Mouse (Mus musculus) heart, embryonic 14.5 days (tissue): ENCODE results near the gene Brca2. TPM values are rescaled to one million over a fixed set of nuclear protein-coding genes. Genes with fewer than 3 reads are reported as not detected.

Experiments
- ATAC-seq: fragments of 200-750 bp; cut with Nextera tagmentation; 2 replicates; pipeline ENCODE4 v1.8.0; 2017; ENCODE audit warnings: low read depth, moderate TSS enrichment; ENCODE audit not compliant: insufficient number of reproducible peaks, insufficient read depth, low FRiP score
- H3K27ac ChIP-seq, 2 experiments: fragments of 200-500 bp in 1 of 2; fragments of 300-500 bp in 1 of 2; sonication (generic) in 1 of 2; replicated peaks in 1 of 2; 2 replicates each; pipeline ENCODE4 v1.5.1; 2012 to 2014; ENCODE audit warnings: low read depth in 2 of 2, low read length in 2 of 2, control low read depth in 1 of 2, mild to moderate bottlenecking in 1 of 2, mixed read lengths in 1 of 2; ENCODE audit not compliant: control insufficient read depth in 1 of 2, insufficient read depth in 1 of 2
- H3K27me3 ChIP-seq: fragments of 300-500 bp; sonication (generic); 2 replicates; pipeline ENCODE4 v1.6.1; 2014; ENCODE audit warnings: mild to moderate bottlenecking, low read length, control low read depth; ENCODE audit not compliant: control insufficient read depth, insufficient read depth
- H3K36me3 ChIP-seq: fragments of 300-500 bp; sonication (generic); 2 replicates; pipeline ENCODE4 v1.6.1; 2014; ENCODE audit warnings: mild to moderate bottlenecking, control low read depth, low read length, mixed read lengths; ENCODE audit not compliant: control insufficient read depth, insufficient read depth
- H3K4me1 ChIP-seq, 2 experiments: fragments of 200-500 bp in 1 of 2; fragments of 300-500 bp in 1 of 2; sonication (generic) in 1 of 2; 2 replicates each; pipeline ENCODE4 v1.6.1; 2012 to 2014; ENCODE audit warnings: low read length in 2 of 2, control low read depth in 1 of 2, mixed read lengths in 1 of 2; ENCODE audit not compliant: control insufficient read depth in 2 of 2, insufficient read depth in 2 of 2
- H3K4me2 ChIP-seq: fragments of 300-500 bp; sonication (generic); 2 replicates; pipeline ENCODE4 v1.6.1; 2014; ENCODE audit warnings: mild to moderate bottlenecking, low read length
- H3K4me3 ChIP-seq, 2 experiments: fragments of 200-500 bp in 1 of 2; fragments of 300-500 bp in 1 of 2; sonication (generic) in 1 of 2; 2 replicates each; pipeline ENCODE4 v1.5.1; 2012 to 2014; ENCODE audit warnings: low read length in 2 of 2, mild to moderate bottlenecking in 2 of 2, control low read depth in 1 of 2, low read depth in 1 of 2, moderate library complexity in 1 of 2; ENCODE audit not compliant: control insufficient read depth in 1 of 2, insufficient read depth in 1 of 2
- H3K9ac ChIP-seq: fragments of 300-500 bp; sonication (generic); 2 replicates; pipeline ENCODE4 v1.6.1; 2014; ENCODE audit warnings: mild to moderate bottlenecking, low read length
- H3K9me3 ChIP-seq: fragments of 300-500 bp; sonication (generic); 2 replicates; pipeline ENCODE4 v1.6.1; 2016; ENCODE audit warnings: low read length, control low read depth; ENCODE audit not compliant: control insufficient read depth
- WGBS: fragments of 180-500 bp; shearing (Covaris S2); extraction: QIAGEN DNeasy Blood & Tissue Kit; methylation state at CpG from one replicate; pipeline ENCODE4 v1.1.7; 2014; 5-methylcytosine and 5-hydroxymethylcytosine counted together
- polyA plus RNA-seq: library from polyadenylated mRNA; unstranded; fragments of >200 nt; fragmentation: Nextera tagmentation; extraction: Ambion mirVana; gene quantifications from 2 replicates; pipeline ENCODE4 v1.2.1, GENCODE M21; 2014

Brca2 gene
- polyA plus RNA-seq, 1 experiment from 2014 or later: 14.4 TPM

DNA sequence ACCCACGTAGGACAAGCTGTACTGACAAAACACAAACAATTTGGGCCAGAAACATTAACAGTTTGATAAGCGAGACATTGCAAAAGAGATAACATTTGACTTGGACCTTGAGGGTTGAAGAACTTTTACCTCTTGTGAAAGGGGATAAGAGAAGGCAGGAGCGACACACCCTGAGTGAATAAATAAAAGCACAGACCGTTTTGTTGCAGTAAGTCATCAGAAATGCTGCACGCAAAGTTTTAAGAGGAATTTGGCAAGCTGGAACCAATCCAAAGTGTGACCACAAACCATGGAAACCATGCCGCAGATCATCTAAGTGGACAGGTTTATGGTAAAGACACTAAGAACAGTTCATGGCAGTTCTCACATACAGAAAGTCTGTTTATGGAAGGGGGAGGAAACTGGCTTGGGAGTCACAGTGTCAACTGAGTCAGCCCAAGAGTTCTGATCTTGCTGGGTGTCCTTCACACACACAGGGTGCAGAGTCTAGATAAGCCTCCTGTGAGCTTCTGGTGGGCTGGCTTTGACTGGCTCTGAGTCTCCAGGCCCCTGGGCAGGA is 56.3 kb downstream of the Brca2 start:
- Histone ChIP-seq H3K4me1 (peaks cover 2 to 9% of the 10 kb centered on the region in 2 experiments; a peak in 2 of 4 replicates), H3K36me3 (peaks cover 3% of the 10 kb centered on the region; the same call in 1 of the 2 replicates), H3K27ac (no peak overlapping the region), H3K4me2 (no peak overlapping the region), H3K9me3 (no peaks in the 10 kb centered on the region), H3K4me3 (no peak overlapping the region), H3K9ac (no peak overlapping the region), H3K27me3 (no peaks in the 10 kb centered on the region)
- 74% methylated on average over 6 of the region's 6 CpGs for whole genome bisulfite sequencing
- ATAC-seq: no peak

DNA sequence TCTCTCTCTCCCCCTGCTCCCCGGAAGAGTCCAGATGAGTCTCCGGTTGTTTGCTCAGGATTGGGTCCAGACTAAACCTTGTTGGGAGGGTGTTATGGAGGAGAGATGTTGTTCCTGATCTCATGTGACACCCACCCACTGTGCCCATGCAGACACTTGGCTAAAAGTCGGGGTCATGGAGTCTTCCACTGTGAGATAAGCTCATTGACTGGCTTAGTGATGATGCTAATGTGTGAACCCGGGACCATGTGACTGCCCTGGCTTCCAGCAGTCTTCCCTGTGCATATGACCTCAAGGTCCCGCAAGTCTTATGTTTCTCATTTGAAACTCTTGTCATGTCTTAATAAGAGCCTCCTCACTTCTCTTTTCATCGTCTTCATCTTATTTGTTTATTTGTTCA is 58.8 kb downstream of the Brca2 start:
- Histone ChIP-seq H3K4me3 (no peak overlapping the region), H3K9me3 (no peaks in the 10 kb centered on the region), H3K27me3 (no peaks in the 10 kb centered on the region), H3K9ac (no peak overlapping the region), H3K4me1 (peaks cover 2 to 3% of the 10 kb centered on the region in 2 experiments; a peak in 1 of 4 replicates), H3K4me2 (no peak overlapping the region), H3K36me3 (no peaks in the 10 kb centered on the region), H3K27ac (no peak overlapping the region)
- ATAC-seq: no peak
- WGBS: 66% methylated on average over 6 of the region's 6 CpGs

DNA sequence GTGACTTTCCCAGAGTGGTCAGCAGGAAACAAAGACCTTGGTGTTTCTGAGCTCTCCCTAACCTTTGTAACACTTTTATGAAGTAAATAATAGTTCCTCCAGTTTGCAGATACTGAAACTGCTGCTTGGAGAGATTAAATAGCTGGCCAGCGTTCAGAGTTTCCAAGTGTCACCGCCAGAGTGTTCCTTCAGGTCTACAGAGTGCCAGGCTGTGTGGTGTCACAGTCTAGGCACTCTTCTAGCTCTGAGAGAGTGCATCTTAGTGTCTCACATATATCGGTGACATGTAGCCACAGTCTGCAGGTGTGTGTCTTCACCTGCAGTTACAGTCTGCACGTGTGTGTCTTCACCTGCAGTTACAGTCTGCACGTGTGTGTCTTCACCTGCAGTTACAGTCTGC is 60.8 kb downstream of the Brca2 start:
- ATAC-seq: no peak
- WGBS: 59% methylated on average over 5 of the region's 5 CpGs
- Histone ChIP-seq H3K36me3 (no peaks in the 10 kb centered on the region), H3K9me3 (no peaks in the 10 kb centered on the region), H3K27ac (no peak overlapping the region), H3K4me2 (no peak overlapping the region), H3K4me1 (peaks cover 2 to 3% of the 10 kb centered on the region in 2 experiments; a peak in 1 of 4 replicates), H3K9ac (no peak overlapping the region), H3K4me3 (no peak overlapping the region), H3K27me3 (no peaks in the 10 kb centered on the region)

DNA sequence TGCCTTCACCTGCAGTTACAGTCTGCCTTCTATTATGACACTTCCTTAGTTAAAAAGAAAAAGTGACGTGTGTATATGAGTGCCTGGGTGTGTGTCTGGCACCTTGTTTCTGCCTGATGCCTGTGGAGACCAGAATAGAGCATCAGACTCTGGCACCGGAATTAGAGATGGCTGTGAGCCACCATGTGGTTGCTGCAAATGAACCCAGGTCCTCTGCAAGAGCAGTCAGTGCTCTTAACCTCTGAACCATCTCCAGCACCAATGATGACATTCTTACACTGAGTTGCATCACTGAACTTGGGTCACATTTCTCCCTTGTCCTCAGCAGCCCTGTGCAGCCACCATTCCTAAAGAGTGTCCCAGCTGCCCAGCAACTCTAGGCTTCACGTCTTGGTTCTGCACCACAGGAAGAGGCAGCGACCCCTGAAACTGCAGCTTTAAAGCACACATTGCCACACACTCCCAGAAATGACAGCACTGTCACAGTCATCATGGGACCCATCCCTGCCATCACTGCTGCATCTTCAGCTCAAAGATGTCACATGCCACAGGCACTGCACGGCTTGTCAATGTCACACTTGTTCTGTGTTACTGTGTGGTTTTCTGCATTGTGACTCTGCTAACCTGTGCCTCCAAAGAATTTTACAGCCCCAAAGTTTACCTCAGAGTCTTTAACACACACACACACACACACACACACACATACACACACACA is 61.3 kb downstream of the Brca2 start:
- Histone ChIP-seq H3K27ac (no peak overlapping the region), H3K4me3 (no peak overlapping the region), H3K4me2 (no peak overlapping the region), H3K9ac (no peak overlapping the region), H3K4me1 (peaks cover 2 to 3% of the 10 kb centered on the region in 2 experiments; a peak in 1 of 4 replicates), H3K36me3 (no peaks in the 10 kb centered on the region), H3K27me3 (no peaks in the 10 kb centered on the region), H3K9me3 (no peaks in the 10 kb centered on the region)
- ATAC-seq: no peak
- WGBS: 59% methylated on average over 5 of the region's 5 CpGs

DNA sequence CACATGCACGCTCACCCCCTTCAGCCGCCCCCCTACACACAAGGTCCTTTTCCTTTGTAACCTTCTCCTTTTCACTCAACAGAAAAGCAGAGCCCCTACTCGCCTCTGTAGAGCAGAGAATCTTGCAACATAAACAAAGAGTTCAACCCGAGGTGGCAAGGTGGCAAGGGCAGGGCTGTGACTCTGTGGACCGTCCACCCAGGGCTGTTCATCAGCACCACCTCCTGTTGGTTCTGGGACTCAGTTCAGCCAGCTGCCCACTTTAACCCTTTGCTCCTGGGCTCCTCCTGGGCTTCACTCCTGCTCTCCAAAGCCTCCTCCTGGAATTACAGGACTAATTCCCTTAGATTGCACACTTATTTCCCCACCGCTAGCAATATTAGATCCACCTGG is 61.9 kb downstream of the Brca2 start:
- H3K9me3 ChIP-seq: no peaks in the 10 kb centered on the region
- H3K27me3 ChIP-seq: no peaks in the 10 kb centered on the region
- no peak overlapping the region for H3K27ac ChIP-seq
- no peak overlapping the region for H3K4me3 ChIP-seq
- WGBS: 56% methylated on average over 6 of the region's 6 CpGs
- no peak for ATAC-seq
- H3K9ac ChIP-seq: no peak overlapping the region
- no peaks in the 10 kb centered on the region for H3K36me3 ChIP-seq
- H3K4me2 ChIP-seq: no peak overlapping the region
- H3K4me1 ChIP-seq: peaks cover 2 to 3% of the 10 kb centered on the region in 2 experiments; a peak in 1 of 4 replicates

DNA sequence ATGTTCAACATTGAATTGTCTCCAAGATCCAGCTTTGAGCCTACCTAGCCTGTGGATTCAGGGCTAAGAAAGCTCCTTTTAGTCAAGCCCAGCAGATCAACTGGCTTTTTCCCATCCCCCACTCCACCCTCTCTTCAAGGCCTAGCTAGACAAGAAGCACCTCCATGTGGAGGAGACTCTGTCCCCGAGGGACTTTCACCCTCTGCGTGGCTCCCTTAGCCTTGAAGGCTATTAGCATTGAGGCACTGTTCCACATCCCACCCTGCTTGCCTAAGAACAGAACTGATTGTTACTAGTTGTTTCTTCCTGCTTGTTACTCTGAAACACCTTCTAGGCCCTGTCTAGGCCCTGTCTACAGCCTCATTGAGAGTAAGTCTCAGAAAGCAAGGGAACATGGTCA is 67.5 kb downstream of the Brca2 start:
- no peak overlapping the region for H3K4me3 ChIP-seq
- H3K4me2 ChIP-seq: no peak overlapping the region
- H3K36me3 ChIP-seq: no peaks in the 10 kb centered on the region
- 55% methylated on average over 2 of the region's 2 CpGs for WGBS
- no peaks in the 10 kb centered on the region for H3K27me3 ChIP-seq
- H3K27ac ChIP-seq: no peak overlapping the region
- H3K4me1 ChIP-seq: peaks cover 2 to 10% of the 10 kb centered on the region in 2 experiments; a peak in 2 of 4 replicates
- no peaks in the 10 kb centered on the region for H3K9me3 ChIP-seq
- no peak for ATAC-seq
- H3K9ac ChIP-seq: no peak overlapping the region

DNA sequence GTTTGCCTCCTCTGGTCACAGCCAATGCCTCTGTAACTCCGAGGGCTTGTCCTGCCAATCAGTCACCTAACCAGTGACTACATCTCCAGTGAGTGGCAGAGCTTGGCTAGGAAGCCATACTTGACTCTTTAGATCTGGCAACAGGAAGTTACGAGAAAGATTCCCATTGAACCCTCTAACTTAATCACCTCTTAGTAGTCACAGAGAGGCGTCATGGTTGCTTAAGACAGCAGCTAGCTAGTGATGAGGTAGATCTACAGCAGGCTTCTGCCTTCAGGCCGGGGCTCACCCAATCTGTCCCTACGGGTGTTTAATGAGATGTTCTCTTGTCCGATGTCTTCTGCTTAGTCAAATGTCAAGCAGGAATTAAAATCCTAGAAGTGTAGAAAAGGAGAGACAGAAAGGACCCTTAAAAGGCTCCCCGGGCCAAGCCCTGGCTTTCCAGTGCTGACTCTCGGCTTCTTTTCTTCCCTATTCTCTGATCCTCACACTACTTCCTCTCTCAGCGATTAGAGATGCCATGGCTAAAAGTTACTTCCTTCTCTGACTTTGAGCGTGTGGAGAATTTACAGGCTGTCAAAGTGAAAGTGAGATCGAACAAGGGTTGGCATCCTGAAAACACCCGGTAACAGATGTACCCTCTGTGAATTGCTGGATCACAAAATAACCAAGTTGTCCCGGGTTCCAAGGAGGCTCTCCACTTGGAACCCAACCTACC is 69.9 kb downstream of the Brca2 start:
- H3K27ac ChIP-seq: no peak overlapping the region
- H3K4me1 ChIP-seq: peaks cover 2 to 10% of the 10 kb centered on the region in 2 experiments; a peak in 2 of 4 replicates
- peak overlapping the region; percentile 100 for H3K4me2 ChIP-seq
- no peaks in the 10 kb centered on the region for H3K36me3 ChIP-seq
- ATAC-seq: no peak
- no peak overlapping the region for H3K4me3 ChIP-seq
- no peak overlapping the region for H3K9ac ChIP-seq
- 76% methylated on average over 13 of the region's 13 CpGs for WGBS
- H3K27me3 ChIP-seq: peaks cover 10% of the 10 kb centered on the region; the same call in 1 of the 2 replicates
- no peaks in the 10 kb centered on the region for H3K9me3 ChIP-seq
